Mouse (Mus musculus): Measurements from ENCODE around the gene Arel1. TPM values are rescaled to one million over a fixed set of nuclear protein-coding genes. Genes with fewer than 3 reads are reported as not detected.

Gene Arel1
- polyA plus RNA-seq, 1 experiment from 2014 or later: 21.5 TPM

DNA sequence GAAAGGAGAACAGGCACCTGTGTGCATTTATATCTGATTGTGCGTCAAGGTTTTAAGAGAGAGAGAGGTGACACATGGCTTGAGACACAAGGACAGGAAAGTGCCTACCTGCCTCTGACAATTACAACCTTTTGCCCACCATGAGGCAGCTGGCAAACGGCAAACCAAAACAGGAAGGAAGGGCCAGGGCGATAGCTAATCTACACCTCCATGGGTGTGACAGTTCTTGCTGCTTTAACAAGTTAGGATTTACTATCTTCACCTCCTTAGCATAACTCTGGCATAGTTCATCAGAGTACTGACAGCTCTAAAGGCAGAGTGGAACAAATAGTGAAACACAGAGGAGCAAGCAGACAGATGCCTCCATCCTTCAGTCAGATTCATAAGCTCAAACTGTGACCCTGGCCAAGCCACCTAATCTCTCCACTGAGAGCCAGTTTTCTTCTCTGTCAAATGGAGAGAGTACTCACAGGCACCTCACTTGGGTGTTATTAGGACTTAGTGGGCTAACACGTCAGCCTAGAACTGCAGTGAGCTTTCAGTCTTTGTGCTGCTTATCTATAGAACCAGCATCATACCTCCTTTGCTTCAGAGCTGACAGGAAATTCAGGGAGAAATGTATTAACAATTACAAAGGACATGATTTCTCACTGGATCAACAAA, 26.4 kb downstream of the Arel1 start:
- DNase-seq (ENCODE audit: low spot score): no peak
- WGBS: 86% methylated on average over 4 of the region's 4 CpGs
- peaks cover 88% of the 10 kb centered on the region for H3K36me3 ChIP-seq

DNA sequence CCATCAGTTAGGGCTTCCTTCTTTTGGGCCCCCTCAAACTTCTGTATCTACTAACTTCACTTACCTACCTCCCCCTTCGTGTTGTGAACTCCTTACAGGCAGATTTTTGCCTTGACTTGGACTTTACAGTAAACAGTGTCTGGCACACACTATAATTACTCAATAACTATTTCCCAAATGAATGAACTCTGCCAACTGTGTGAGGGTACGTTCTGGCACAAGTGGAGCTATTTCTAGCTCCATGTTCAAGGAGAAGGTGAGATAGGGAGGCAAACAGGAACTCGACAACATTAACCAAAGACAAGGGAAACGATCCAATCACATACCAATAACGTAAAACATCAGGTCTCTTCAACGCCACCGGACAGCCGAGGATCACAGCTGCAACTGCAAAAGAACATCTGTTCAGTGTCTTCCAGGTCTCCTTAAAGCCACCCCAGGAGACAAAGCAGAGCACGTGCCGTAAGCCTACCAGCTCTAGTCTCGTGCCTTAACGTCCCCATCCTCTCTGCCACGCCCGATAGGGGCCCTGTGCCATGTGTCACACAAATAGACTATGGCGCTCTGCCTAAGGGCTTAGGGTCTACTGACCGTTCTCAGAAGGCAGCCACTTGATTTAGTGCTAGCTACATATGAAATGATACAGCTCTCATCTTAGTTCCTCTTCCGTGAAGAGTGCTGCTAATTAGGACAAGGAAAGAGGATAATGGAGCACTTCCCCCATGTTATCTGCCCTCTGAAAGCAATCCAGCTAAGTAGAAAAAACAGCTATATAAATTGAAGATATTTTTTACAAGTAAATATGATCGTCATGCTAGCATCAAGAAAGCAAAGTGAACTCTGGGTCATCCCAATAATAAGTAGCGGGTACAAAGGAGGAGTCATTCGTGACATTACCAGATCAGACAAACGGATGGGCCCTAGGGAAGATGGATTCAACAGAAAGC, 27.4 kb downstream of the Arel1 start:
- no peaks in the 10 kb centered on the region for H3K9me3 ChIP-seq
- no peaks in the 10 kb centered on the region for H3K27me3 ChIP-seq (ENCODE audit: insufficient read depth, poor library complexity, severe bottlenecking)
- H3K4me3 ChIP-seq: no peak overlapping the region
- H3K36me3 ChIP-seq: peaks cover 89% of the 10 kb centered on the region
- H3K27ac ChIP-seq: no peak overlapping the region
- 93% methylated on average over 21 of the region's 21 CpGs for WGBS
- no peaks in the 10 kb centered on the region for H3K4me1 ChIP-seq (replicated peaks)
- DNase-seq (ENCODE audit: low spot score): no peak

More for the DNA sequence above, 26.4 kb downstream of the Arel1 start:
- no peak overlapping the region for H3K27ac ChIP-seq
- H3K4me3 ChIP-seq: no peak overlapping the region
- no peaks in the 10 kb centered on the region for H3K9me3 ChIP-seq
- H3K27me3 ChIP-seq (ENCODE audit: insufficient read depth, poor library complexity, severe bottlenecking): no peaks in the 10 kb centered on the region
- H3K4me1 ChIP-seq (replicated peaks): no peaks in the 10 kb centered on the region

DNA sequence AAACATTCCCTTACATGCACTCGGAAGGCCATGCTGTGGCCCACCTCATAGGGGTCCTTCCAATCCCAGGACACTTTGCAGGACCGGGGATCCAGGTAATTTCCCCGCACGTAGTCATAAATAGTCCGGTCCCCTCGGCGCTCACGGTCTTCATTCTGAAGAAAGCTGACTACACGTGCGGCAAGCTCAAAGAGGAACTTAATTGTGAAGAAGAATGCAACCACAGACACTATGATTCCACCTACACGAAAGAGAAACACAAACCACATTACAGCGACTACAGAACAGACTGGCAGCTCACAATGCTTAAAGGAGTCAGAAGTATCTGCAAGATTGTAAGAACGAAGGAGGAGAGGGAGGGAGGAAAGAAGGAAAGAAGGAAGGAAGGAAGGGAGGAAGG, 29.0 kb downstream of the Arel1 start:
- Histone ChIP-seq H3K4me1 (replicated peaks) (no peaks in the 10 kb centered on the region), H3K27ac (no peak overlapping the region), H3K27me3 (ENCODE audit: insufficient read depth, poor library complexity, severe bottlenecking) (no peaks in the 10 kb centered on the region), H3K4me3 (no peak overlapping the region), H3K36me3 (peaks cover 81% of the 10 kb centered on the region), H3K9me3 (no peaks in the 10 kb centered on the region)
- no peak for DNase-seq (ENCODE audit: low spot score)
- 93% methylated on average over 13 of the region's 13 CpGs for WGBS

DNA sequence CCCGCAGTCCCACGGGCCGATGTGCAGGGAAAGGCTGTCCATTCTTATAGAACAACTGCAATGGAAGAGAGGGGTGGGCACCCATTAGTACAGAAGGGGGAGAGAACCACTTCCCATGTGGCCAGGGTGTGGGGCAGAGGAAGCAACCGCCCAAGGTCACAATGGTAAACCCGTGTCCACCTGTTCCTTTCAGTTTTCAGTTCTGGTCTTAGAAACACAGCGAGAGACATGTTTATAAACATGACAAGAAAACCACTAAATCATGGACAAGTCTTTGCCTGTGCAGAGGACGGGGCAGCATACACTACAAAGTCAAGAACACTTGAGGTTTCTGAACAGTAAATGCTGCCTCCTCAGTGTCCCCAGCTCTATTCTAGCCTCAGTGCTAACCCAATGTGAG, 30.4 kb downstream of the Arel1 start:
- Histone ChIP-seq H3K4me1 (replicated peaks) (no peaks in the 10 kb centered on the region), H3K36me3 (peaks cover 78% of the 10 kb centered on the region), H3K4me3 (no peak overlapping the region), H3K9me3 (no peaks in the 10 kb centered on the region), H3K27me3 (ENCODE audit: insufficient read depth, poor library complexity, severe bottlenecking) (no peaks in the 10 kb centered on the region), H3K27ac (no peak overlapping the region)
- no peak for DNase-seq (ENCODE audit: low spot score)
- 96% methylated on average over 7 of the region's 7 CpGs for WGBS

GRCm38 (mm10) chr12:84939117-84939516, 31.6 kb downstream of the Arel1 start:
- H3K36me3 ChIP-seq: peaks cover 81% of the 10 kb centered on the region
- DNase-seq (ENCODE audit: low spot score): no peak
- WGBS: 93% methylated on average over 7 of the region's 7 CpGs

DNA sequence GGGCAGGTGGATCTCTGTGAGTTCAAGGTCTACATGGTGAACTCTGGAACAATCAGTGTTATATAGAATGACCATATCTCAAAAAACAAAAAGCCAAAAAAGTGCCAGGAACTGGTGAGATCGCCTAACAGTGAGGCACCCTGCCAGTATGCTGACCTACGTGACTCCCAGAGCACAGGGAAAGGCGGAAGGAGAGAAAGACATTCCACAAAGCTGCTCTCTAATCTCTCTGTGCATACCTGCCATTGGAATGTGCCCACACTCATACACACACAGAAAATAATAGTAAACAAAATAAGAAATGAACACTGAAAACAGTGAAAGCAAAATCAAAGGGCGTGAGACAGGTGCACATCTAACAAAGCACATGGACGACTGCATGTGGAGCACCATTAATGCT, 35.4 kb downstream of the Arel1 start:
- Histone ChIP-seq H3K27me3 (ENCODE audit: insufficient read depth, poor library complexity, severe bottlenecking) (no peaks in the 10 kb centered on the region), H3K9me3 (no peaks in the 10 kb centered on the region), H3K36me3 (peaks cover 85% of the 10 kb centered on the region), H3K4me1 (replicated peaks) (no peaks in the 10 kb centered on the region), H3K4me3 (no peak overlapping the region), H3K27ac (no peak overlapping the region)
- 90% methylated on average over 5 of the region's 5 CpGs for whole genome bisulfite sequencing
- DNase-seq (ENCODE audit: low spot score): no peak

More at GRCm38 (mm10) chr12:84939117-84939516, 31.6 kb downstream of the Arel1 start:
- Histone ChIP-seq H3K4me3 (no peak overlapping the region), H3K27me3 (ENCODE audit: insufficient read depth, poor library complexity, severe bottlenecking) (no peaks in the 10 kb centered on the region), H3K27ac (no peak overlapping the region), H3K4me1 (replicated peaks) (no peaks in the 10 kb centered on the region), H3K9me3 (no peaks in the 10 kb centered on the region)

- H3K36me3 ChIP-seq: peaks cover 90% of the 10 kb centered on the region
Measured at GRCm38 (mm10) chr12:84932210-84932609, 38.5 kb downstream of the Arel1 start.

DNA sequence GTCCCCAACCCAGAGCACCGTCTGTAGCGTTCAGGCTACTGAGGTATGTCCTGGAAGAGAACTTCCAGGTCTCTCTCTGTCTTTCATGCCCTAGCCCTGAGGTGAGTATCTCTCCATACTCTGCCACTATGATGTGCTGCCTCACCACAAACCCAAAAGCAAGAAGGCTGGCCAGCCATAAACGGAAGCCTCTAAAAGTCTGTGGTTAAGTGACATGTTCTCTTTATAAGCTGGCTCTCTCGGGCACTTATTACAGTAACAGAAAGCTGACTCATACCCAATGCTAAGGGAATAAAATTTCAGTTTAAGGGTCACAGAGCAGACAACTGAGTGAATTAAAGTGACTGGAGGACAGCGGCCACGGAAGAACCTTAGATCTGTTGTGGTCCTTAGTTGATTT, 44.2 kb downstream of the Arel1 start:
- Histone ChIP-seq H3K4me3 (no peak overlapping the region), H3K27me3 (ENCODE audit: insufficient read depth, poor library complexity, severe bottlenecking) (no peaks in the 10 kb centered on the region), H3K36me3 (peaks cover 98% of the 10 kb centered on the region), H3K27ac (no peak overlapping the region), H3K4me1 (replicated peaks) (no peaks in the 10 kb centered on the region), H3K9me3 (no peaks in the 10 kb centered on the region)
- 92% methylated on average over 6 of the region's 6 CpGs for WGBS
- no peak for DNase-seq (ENCODE audit: low spot score)

More at GRCm38 (mm10) chr12:84932210-84932609, 38.5 kb downstream of the Arel1 start:
- H3K4me3 ChIP-seq: no peak overlapping the region
- no peaks in the 10 kb centered on the region for H3K9me3 ChIP-seq
- H3K27me3 ChIP-seq (ENCODE audit: insufficient read depth, poor library complexity, severe bottlenecking): no peaks in the 10 kb centered on the region
- no peak overlapping the region for H3K27ac ChIP-seq
- no peak for DNase-seq (ENCODE audit: low spot score)
- WGBS: 92% methylated on average over 6 of the region's 6 CpGs
- H3K4me1 ChIP-seq (replicated peaks): no peaks in the 10 kb centered on the region

DNA sequence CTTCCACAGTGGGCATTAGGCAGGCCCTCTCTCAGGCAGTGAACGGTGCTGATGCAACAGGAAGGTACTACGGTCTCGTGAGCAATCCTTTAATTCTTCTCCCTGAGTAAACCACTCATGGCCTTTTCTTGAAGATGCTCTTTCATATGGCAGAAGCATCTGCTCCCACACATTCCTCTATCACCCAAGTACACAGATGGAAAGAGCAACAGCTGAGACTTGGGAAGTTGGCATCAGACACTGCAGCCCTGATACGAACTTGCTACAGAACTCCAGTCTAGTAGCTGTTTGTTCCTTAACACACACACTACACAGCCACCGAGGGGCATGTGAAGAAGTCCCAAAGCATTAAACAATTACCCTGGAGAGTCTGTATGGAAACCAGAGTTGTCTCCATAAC, 46.4 kb downstream of the Arel1 start:
- no peak overlapping the region for H3K4me3 ChIP-seq
- no peaks in the 10 kb centered on the region for H3K9me3 ChIP-seq
- no peak for DNase-seq (ENCODE audit: low spot score)
- H3K27me3 ChIP-seq (ENCODE audit: insufficient read depth, poor library complexity, severe bottlenecking): no peaks in the 10 kb centered on the region
- H3K36me3 ChIP-seq: peaks cover 97% of the 10 kb centered on the region
- H3K27ac ChIP-seq: no peak overlapping the region
- WGBS: 92% methylated on average over 5 of the region's 5 CpGs
- no peaks in the 10 kb centered on the region for H3K4me1 ChIP-seq (replicated peaks)

DNA sequence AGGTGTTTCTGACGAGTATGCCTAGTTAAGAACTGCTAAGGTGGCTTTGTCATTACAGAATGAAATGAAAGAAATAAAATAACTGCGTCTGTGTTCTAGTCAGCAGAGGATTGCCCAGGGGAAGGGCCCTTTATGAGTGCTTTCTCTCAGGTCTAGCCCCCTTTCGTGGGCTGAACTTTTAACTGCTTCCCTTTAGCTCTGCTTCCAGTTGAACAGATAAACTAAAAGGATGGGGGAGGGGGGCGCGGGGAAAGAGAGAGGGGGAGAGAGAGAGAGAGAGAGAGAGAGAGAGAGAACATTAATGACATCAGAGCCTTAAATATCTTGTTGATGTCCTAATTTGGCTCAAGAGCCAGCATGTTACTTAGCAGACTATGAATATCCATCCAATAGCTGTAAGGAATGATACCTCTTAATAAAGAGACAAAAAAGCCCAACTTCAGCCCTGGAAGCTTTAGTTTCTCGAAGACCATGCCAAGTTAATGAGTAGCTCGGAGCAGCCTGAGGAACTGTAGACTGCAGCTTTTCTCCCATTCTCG, 48.8 kb downstream of the Arel1 start:
- peaks cover 98% of the 10 kb centered on the region for H3K36me3 ChIP-seq
- no peak for DNase-seq (ENCODE audit: low spot score)
- H3K27ac ChIP-seq: no peak overlapping the region
- 75% methylated on average over 8 of the region's 8 CpGs for WGBS
- no peaks in the 10 kb centered on the region for H3K4me1 ChIP-seq (replicated peaks)
- H3K4me3 ChIP-seq: no peak overlapping the region
- no peaks in the 10 kb centered on the region for H3K27me3 ChIP-seq (ENCODE audit: insufficient read depth, poor library complexity, severe bottlenecking)
- no peaks in the 10 kb centered on the region for H3K9me3 ChIP-seq

DNA sequence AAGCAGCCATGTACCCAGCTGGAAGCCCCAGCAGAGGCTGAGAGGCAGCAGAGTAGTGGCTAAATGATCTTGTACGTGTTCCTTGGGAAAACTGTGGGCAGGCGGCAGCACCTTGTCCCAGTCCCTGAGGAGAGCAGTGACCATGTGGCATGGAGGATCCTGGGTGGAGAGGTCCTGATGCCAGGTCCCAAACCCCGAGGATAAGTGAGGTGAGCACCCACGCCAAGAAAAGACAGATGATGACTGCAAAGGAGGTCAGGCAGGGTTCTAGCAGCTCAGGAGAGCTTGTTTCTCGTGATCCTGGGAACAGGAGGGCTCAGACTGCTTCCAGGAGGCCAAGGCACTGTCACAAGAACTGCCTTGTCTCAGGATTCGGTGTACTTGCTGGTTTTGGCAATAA, 51.9 kb downstream of the Arel1 start:
- Histone ChIP-seq H3K4me1 (replicated peaks) (0 out of 2 replicates have a peak, but pooled peaks cover 6% of the 10 kb centered on the region), H3K9me3 (no peaks in the 10 kb centered on the region), H3K27me3 (ENCODE audit: insufficient read depth, poor library complexity, severe bottlenecking) (no peaks in the 10 kb centered on the region), H3K4me3 (no peak overlapping the region), H3K36me3 (peaks cover 74% of the 10 kb centered on the region), H3K27ac (no peak overlapping the region)
- DNase-seq (ENCODE audit: low spot score): no peak
- 88% methylated on average over 6 of the region's 6 CpGs for WGBS

DNA sequence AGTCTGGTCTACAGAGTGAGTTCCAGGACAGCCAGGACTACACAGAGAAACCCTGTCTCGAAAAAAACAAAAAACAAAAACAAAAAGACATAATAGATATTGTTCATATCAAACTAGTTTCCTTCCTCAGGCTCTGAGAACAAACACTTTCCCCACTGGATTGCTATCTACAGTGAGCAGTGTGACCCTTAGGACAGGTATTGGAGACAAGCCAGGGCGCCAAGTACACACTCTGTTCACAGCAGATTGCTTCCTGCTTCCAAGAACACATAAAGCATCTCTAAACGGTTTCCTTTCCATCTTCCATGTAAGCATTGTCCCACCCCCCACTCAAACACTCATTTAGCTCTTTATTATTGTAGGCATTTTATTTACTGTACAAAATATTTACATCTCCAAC, 52.9 kb downstream of the Arel1 start:
- Histone ChIP-seq H3K27ac (no peak overlapping the region), H3K27me3 (ENCODE audit: insufficient read depth, poor library complexity, severe bottlenecking) (no peaks in the 10 kb centered on the region), H3K36me3 (peaks cover 64% of the 10 kb centered on the region), H3K9me3 (no peaks in the 10 kb centered on the region), H3K4me3 (no peak overlapping the region), H3K4me1 (replicated peaks) (0 out of 2 replicates have a peak, but pooled peaks cover 7% of the 10 kb centered on the region)
- no peak for DNase-seq (ENCODE audit: low spot score)
- WGBS: 76% methylated on average over 3 of the region's 3 CpGs

DNA sequence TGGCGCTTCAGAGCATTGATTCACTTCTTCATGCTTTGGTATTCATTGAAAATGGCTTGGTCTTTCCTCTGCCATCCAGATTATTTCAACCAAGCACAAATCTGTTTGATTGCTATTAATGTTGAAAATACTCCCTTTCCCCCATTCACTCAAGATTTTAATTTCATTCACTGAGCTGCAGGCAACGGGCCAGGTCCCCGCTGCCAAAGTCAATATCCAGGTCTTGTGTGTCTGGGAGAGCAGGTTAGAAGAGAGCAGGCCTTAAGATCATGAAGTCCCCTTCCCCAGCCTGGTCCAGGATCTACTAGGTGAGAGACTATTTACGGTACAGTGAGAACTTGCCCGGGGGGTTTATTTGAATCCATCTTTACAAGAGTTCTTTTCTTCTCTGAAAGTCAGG, 55.7 kb downstream of the Arel1 start:
- H3K4me3 ChIP-seq: no peak overlapping the region
- H3K9me3 ChIP-seq: no peaks in the 10 kb centered on the region
- WGBS: 92% methylated on average over 5 of the region's 5 CpGs
- 0 out of 2 replicates have a peak, but pooled peaks cover 7% of the 10 kb centered on the region for H3K4me1 ChIP-seq (replicated peaks)
- H3K36me3 ChIP-seq: peaks cover 37% of the 10 kb centered on the region
- DNase-seq (ENCODE audit: low spot score): no peak
- H3K27ac ChIP-seq: no peak overlapping the region
- H3K27me3 ChIP-seq (ENCODE audit: insufficient read depth, poor library complexity, severe bottlenecking): no peaks in the 10 kb centered on the region

Data from hindbrain, embryonic 10.5 days (tissue).